Mouse (Mus musculus): ENCODE results near the gene Atrnl1. TPM values are rescaled to one million over a fixed set of nuclear protein-coding genes. Genes with fewer than 3 reads are reported as not detected.

Gene Atrnl1
- polyA plus RNA-seq, 1 experiment from 2014 or later: 7.0 TPM

GRCm38 (mm10) chr19:57611291-57612178 is 701 bp downstream of the Atrnl1 start:
- ATAC-seq (ENCODE audit: low FRiP score): peak; percentile 85
- WGBS: 2% methylated on average over 57 of the region's 57 CpGs
- Histone ChIP-seq H3K4me3 (replicated peaks) (peak overlapping the region; percentile 93), H3K9me3 (replicated peaks) (no peaks in the 10 kb centered on the region), H3K36me3 (no peaks in the 10 kb centered on the region), H3K27me3 (replicated peaks) (no peaks in the 10 kb centered on the region), H3K4me1 (peaks cover 28% of the 10 kb centered on the region), H3K4me2 (peak overlapping the region; percentile 99), H3K27ac (replicated peaks) (peak overlapping the region; percentile 99), H3K9ac (replicated peaks) (peak overlapping the region; percentile 91)

DNA sequence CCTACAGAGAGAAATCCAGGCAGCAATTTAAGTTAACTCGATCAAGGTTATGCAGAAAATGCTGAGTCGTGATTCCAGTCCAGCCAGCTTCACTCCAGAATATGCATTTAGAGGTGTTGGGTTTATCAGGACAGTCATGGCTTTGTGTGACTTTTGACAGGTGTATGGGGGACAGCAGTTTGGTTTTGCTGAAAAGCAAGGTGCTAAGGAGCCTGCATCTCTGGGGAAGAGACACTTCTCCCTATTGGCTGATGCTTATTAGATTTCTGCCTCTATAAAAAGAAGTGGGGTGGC is 1.3 kb downstream of the Atrnl1 start:
- no peak for ATAC-seq (ENCODE audit: low FRiP score)
- H3K9ac ChIP-seq (replicated peaks): peak overlapping the region; percentile 91
- H3K27ac ChIP-seq (replicated peaks): no peak overlapping the region
- 7% methylated on average over 2 of the region's 2 CpGs for WGBS
- peak overlapping the region; percentile 99 for H3K4me2 ChIP-seq
- H3K9me3 ChIP-seq (replicated peaks): no peaks in the 10 kb centered on the region
- peak overlapping the region; percentile 93 for H3K4me3 ChIP-seq (replicated peaks)
- no peaks in the 10 kb centered on the region for H3K27me3 ChIP-seq (replicated peaks)
- H3K4me1 ChIP-seq: peaks cover 28% of the 10 kb centered on the region
- H3K36me3 ChIP-seq: no peaks in the 10 kb centered on the region

- Histone ChIP-seq H3K9ac (replicated peaks) (no peak overlapping the region), H3K9me3 (replicated peaks) (no peaks in the 10 kb centered on the region), H3K36me3 (no peaks in the 10 kb centered on the region), H3K4me3 (replicated peaks) (no peak overlapping the region), H3K27me3 (replicated peaks) (no peaks in the 10 kb centered on the region), H3K4me2 (no peak overlapping the region), H3K27ac (replicated peaks) (no peak overlapping the region), H3K4me1 (peaks cover 23% of the 10 kb centered on the region)
- WGBS: 81% methylated on average over 9 of the region's 9 CpGs
- no peak for ATAC-seq (ENCODE audit: low FRiP score)
Measured at GRCm38 (mm10) chr19:57615972-57616621, 5.3 kb downstream of the Atrnl1 start.

DNA sequence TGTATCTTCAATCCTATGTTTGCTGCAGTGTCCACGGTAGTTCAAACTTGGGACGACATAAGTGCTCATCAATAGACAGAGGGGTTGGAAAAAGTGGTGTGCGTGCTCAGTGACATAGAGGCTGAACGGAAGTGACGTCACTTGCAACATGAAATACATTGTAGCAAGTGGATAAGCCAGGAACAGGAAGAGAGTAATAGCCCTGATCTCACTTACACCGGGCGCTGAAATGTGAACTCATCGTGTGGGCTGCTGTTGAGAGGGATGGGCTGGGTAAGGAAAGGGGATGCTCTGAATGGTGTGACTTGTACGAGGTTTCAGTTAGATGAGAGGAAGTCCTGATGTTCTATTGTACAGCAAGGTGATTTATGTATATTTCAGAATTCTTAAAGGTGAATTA is 8.3 kb downstream of the Atrnl1 start:
- Histone ChIP-seq H3K27me3 (replicated peaks) (no peaks in the 10 kb centered on the region), H3K36me3 (no peaks in the 10 kb centered on the region), H3K9ac (replicated peaks) (no peak overlapping the region), H3K4me1 (0 out of 2 replicates have a peak, but pooled peaks cover 4% of the 10 kb centered on the region), H3K4me2 (no peak overlapping the region), H3K4me3 (replicated peaks) (no peak overlapping the region), H3K9me3 (replicated peaks) (no peaks in the 10 kb centered on the region), H3K27ac (replicated peaks) (no peak overlapping the region)
- no peak for ATAC-seq (ENCODE audit: low FRiP score)
- 83% methylated on average over 9 of the region's 9 CpGs for WGBS

DNA sequence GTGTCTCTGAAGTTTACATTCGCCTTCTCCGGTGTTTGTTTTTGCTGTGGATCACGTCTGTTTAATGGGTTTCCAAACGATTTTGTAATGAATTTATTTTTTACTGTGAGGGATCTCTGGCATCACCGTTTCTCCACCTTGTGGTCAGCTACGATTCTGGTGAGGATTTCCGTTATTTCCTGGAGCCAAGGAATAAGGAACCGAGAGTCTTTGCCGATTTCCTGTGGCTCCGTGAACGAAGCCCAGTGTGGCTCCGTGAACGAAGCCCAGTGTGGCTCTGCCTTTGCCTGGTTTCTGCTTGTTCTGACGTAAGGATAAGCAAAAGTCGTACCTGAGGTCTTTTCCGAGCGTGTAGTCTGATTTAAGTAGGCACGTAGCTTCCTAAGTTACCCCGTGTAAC is 11.0 kb downstream of the Atrnl1 start:
- Histone ChIP-seq H3K4me2 (no peak overlapping the region), H3K36me3 (no peaks in the 10 kb centered on the region), H3K9ac (replicated peaks) (no peak overlapping the region), H3K27me3 (replicated peaks) (no peaks in the 10 kb centered on the region), H3K27ac (replicated peaks) (no peak overlapping the region), H3K4me3 (replicated peaks) (no peak overlapping the region), H3K4me1 (peaks cover 13% of the 10 kb centered on the region), H3K9me3 (replicated peaks) (no peaks in the 10 kb centered on the region)
- no peak for ATAC-seq (ENCODE audit: low FRiP score)
- WGBS: 92% methylated on average over 19 of the region's 19 CpGs

- peak overlapping the region; percentile 43; the same call in 1 of the 2 replicates for H3K27ac ChIP-seq (replicated peaks)
- H3K9ac ChIP-seq (replicated peaks): no peak overlapping the region
Measured at GRCm38 (mm10) chr19:57625738-57626137, 14.9 kb downstream of the Atrnl1 start.

GRCm38 (mm10) chr19:57627251-57627650 is 16.4 kb downstream of the Atrnl1 start:
- Histone ChIP-seq H3K4me1 (peaks cover 9% of the 10 kb centered on the region), H3K9ac (replicated peaks) (no peak overlapping the region), H3K9me3 (replicated peaks) (no peaks in the 10 kb centered on the region), H3K4me3 (replicated peaks) (no peak overlapping the region), H3K27ac (replicated peaks) (no peak overlapping the region), H3K27me3 (replicated peaks) (no peaks in the 10 kb centered on the region), H3K4me2 (no peak overlapping the region), H3K36me3 (no peaks in the 10 kb centered on the region)
- 93% methylated on average over 8 of the region's 8 CpGs for WGBS
- no peak for ATAC-seq (ENCODE audit: low FRiP score)

More at GRCm38 (mm10) chr19:57625738-57626137, 14.9 kb downstream of the Atrnl1 start:
- Histone ChIP-seq H3K9me3 (replicated peaks) (no peaks in the 10 kb centered on the region), H3K36me3 (no peaks in the 10 kb centered on the region), H3K27me3 (replicated peaks) (no peaks in the 10 kb centered on the region), H3K4me1 (peaks cover 9% of the 10 kb centered on the region), H3K4me2 (peak overlapping the region; percentile 28), H3K4me3 (replicated peaks) (no peak overlapping the region)
- ATAC-seq (ENCODE audit: low FRiP score): no peak
- 37% methylated on average over 9 of the region's 9 CpGs for WGBS

DNA sequence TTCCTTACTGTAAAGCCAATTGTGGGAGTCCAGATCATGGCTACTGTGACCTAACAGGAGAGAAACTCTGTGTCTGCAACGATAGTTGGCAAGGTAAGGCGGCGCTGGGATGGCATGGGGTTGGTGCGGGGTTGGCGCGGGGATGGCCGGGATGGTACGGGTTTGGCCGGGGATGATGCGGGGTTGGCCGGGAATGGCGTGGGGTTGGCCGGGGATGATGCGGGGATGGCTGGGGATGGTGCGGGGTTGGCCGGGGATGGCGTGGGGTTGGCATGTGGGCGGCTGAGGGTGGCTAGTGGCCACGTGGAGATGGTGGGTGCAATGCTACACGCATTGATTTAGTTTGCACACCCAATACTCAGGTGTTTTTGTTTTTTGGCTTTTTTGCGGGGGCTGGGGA is 31.7 kb downstream of the Atrnl1 start:
- Histone ChIP-seq H3K9ac (replicated peaks) (no peak overlapping the region), H3K9me3 (replicated peaks) (no peaks in the 10 kb centered on the region), H3K4me3 (replicated peaks) (no peak overlapping the region), H3K27me3 (replicated peaks) (no peaks in the 10 kb centered on the region), H3K36me3 (no peaks in the 10 kb centered on the region; the same call in 1 of the 2 replicates), H3K27ac (replicated peaks) (no peak overlapping the region), H3K4me2 (no peak overlapping the region), H3K4me1 (0 out of 2 replicates have a peak, but pooled peaks cover 1% of the 10 kb centered on the region)
- no peak for ATAC-seq (ENCODE audit: low FRiP score)
- 96% methylated on average over 21 of the region's 21 CpGs for WGBS

- Histone ChIP-seq H3K27me3 (replicated peaks) (no peaks in the 10 kb centered on the region), H3K27ac (replicated peaks) (no peak overlapping the region), H3K36me3 (no peaks in the 10 kb centered on the region; the same call in 1 of the 2 replicates), H3K9ac (replicated peaks) (no peak overlapping the region), H3K9me3 (replicated peaks) (no peaks in the 10 kb centered on the region), H3K4me3 (replicated peaks) (no peak overlapping the region), H3K4me2 (no peak overlapping the region), H3K4me1 (0 out of 2 replicates have a peak, but pooled peaks cover 3% of the 10 kb centered on the region)
- WGBS: 68% methylated on average over 2 of the region's 2 CpGs
- no peak for ATAC-seq (ENCODE audit: low FRiP score)
Measured at GRCm38 (mm10) chr19:57642980-57643379, 32.1 kb downstream of the Atrnl1 start.

DNA sequence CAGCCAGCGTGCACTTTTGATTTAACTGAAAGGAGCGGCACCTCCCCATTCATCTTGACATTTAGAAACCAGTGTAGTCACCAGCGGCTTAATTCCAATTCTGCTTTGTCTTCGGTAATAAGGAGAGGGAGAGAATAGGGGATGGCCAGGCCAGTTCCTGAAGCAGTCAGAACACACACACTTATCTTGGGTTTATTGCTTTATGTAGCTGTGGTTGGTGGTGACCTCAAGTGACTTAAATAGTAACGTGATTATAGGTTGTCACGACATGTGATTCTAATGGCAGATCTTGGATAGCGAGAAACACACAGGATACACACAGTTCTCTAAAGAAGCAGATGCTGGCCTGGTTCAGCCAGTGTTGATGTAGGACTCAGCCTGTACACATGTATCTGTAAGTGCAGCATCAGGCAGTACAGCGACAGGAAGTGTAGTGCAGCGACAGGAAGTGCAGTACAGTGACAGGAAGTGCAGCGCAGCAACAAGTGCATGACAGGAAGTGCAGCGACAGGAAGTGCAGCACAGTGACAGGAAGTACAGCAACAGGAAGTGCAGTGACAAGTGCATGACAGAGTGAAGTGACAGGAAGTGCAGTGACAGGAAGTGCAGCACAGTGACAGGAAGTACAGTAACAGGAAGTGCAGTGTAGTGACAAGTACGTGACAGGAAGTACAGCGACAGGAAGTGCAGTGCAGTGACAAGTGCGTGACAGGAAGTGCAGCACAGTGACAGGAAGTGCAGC is 37.5 kb downstream of the Atrnl1 start:
- 0 out of 2 replicates have a peak, but pooled peaks cover 3% of the 10 kb centered on the region for H3K4me1 ChIP-seq
- no peak overlapping the region for H3K27ac ChIP-seq (replicated peaks)
- no peak overlapping the region for H3K9ac ChIP-seq (replicated peaks)
- H3K36me3 ChIP-seq: peaks cover 2% of the 10 kb centered on the region; the same call in 1 of the 2 replicates
- H3K9me3 ChIP-seq (replicated peaks): no peaks in the 10 kb centered on the region
- no peak overlapping the region for H3K4me2 ChIP-seq
- 87% methylated on average over 14 of the region's 14 CpGs for WGBS
- ATAC-seq (ENCODE audit: low FRiP score): no peak
- no peak overlapping the region for H3K4me3 ChIP-seq (replicated peaks)
- H3K27me3 ChIP-seq (replicated peaks): no peaks in the 10 kb centered on the region

- H3K36me3 ChIP-seq: peaks cover 2% of the 10 kb centered on the region; the same call in 1 of the 2 replicates
- no peak overlapping the region for H3K4me2 ChIP-seq
- no peaks in the 10 kb centered on the region for H3K9me3 ChIP-seq (replicated peaks)
- ATAC-seq (ENCODE audit: low FRiP score): no peak
- H3K9ac ChIP-seq (replicated peaks): no peak overlapping the region
- 0 out of 2 replicates have a peak, but pooled peaks cover 3% of the 10 kb centered on the region for H3K4me1 ChIP-seq
- no peak overlapping the region for H3K27ac ChIP-seq (replicated peaks)
- WGBS: 100% methylated on average over 4 of the region's 4 CpGs
- no peaks in the 10 kb centered on the region for H3K27me3 ChIP-seq (replicated peaks)
- H3K4me3 ChIP-seq (replicated peaks): no peak overlapping the region
Measured at GRCm38 (mm10) chr19:57648944-57649271, 38.1 kb downstream of the Atrnl1 start.

Measured in neural tube, embryonic 15.5 days (tissue).